Mouse (Mus musculus): ENCODE results near the gene Rplp1.

Gene Rplp1

GRCm38 (mm10) chr9:61914203-61914916 lies at the start of gene Rplp1:
TSS of gene Rplp1 (minus strand) at chr9:61914542.
- peak; percentile 97 for DNase-seq

GRCm38 (mm10) chr9:61963356-61963755 lies 49.0 kb upstream of the Rplp1 start:
- no peak for DNase-seq

GRCm38 (mm10) chr9:61961181-61961580 lies 46.8 kb upstream of the Rplp1 start:
- DNase-seq: no peak

- DNase-seq: no peak
These were observed 46.4 kb upstream of the Rplp1 start for GRCm38 (mm10) chr9:61960753-61961152.

GRCm38 (mm10) chr9:61959921-61960569 lies 45.7 kb upstream of the Rplp1 start:
- no peak for DNase-seq

GRCm38 (mm10) chr9:61954707-61955106 lies 40.4 kb upstream of the Rplp1 start:
- no peak for DNase-seq

GRCm38 (mm10) chr9:61952241-61952640 lies 37.9 kb upstream of the Rplp1 start:
- DNase-seq: no peak

- DNase-seq: peak; percentile 74
These were observed 33.3 kb upstream of the Rplp1 start for GRCm38 (mm10) chr9:61947402-61948346.

- peak; percentile 94 for DNase-seq
These were observed 32.5 kb upstream of the Rplp1 start, which contains the start of gene Kif23 for GRCm38 (mm10) chr9:61946623-61947401. TSS of gene Kif23 (minus strand) at chr9:61946774.

- peak; percentile 14 for DNase-seq
These were observed 31.8 kb upstream of the Rplp1 start for GRCm38 (mm10) chr9:61945973-61946611.

GRCm38 (mm10) chr9:61941054-61941453 lies 26.7 kb upstream of the Rplp1 start:
- DNase-seq: no peak

- no peak for DNase-seq
These were observed 19.0 kb upstream of the Rplp1 start for GRCm38 (mm10) chr9:61933333-61933732.

- DNase-seq: no peak
These were observed 17.7 kb upstream of the Rplp1 start for GRCm38 (mm10) chr9:61932009-61932408.

GRCm38 (mm10) chr9:61925086-61925660 lies 10.8 kb upstream of the Rplp1 start:
- DNase-seq: no peak

- DNase-seq: no peak
These were observed 6.0 kb upstream of the Rplp1 start for GRCm38 (mm10) chr9:61920331-61920730.

GRCm38 (mm10) chr9:61919464-61919863 lies 5.1 kb upstream of the Rplp1 start:
- no peak for DNase-seq

- DNase-seq: no peak
These were observed 3.1 kb upstream of the Rplp1 start for GRCm38 (mm10) chr9:61917436-61917835.

GRCm38 (mm10) chr9:61916986-61917385 lies 2.6 kb upstream of the Rplp1 start:
- DNase-seq: no peak

GRCm38 (mm10) chr9:61915393-61916005 lies 1.2 kb upstream of the Rplp1 start:
- DNase-seq: no peak

- DNase-seq: no peak
These were observed 567 bp upstream of the Rplp1 start for GRCm38 (mm10) chr9:61914917-61915300.

All from right cerebral cortex, adult 18-20 months (tissue).